In the genomic region with DNA sequence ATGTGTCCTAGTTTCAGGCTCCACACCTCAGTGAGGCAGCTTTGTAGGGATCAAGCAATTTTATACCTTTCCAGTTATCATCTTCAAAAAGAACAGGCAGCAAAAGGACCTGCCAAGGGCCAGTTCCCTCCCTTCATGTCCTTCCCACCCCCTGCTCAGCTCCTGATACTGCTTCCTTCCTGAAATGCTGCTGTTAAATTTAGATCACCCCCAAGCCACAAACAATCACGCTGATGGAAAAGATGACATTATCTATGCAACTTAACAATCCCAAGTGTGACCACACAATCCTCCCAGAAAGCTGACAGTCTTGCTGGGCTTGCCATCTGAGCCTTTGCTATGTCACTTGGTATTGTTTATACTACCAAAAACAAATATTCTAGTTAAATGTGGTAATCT, we compare ENCODE assay signal across 14 mouse cellular contexts. TPM values are rescaled to one million over a fixed set of nuclear protein-coding genes. Genes with fewer than 3 reads are reported as not detected.
DNase-seq lines count a peak whose midpoint lies in the region; ATAC-seq and TF ChIP-seq lines count a peak whose summit lies in the region.
"Had no signal": no experiment of that assay in that cellular context is flagged by ENCODE, and none has a peak within 500 bp of the region (broad histone marks: within the 10 kb centered on the region; RNA-seq: fewer than 3 reads in every experiment).

No protein-coding gene starts in this region.

- no peak for TF ChIP-seq EP300 in heart, adult 2 months (IDR thresholded peaks at IDR 0.05; ENCODE audit: insufficient read depth, low read depth, low read length)

- no peaks in the 10 kb centered on the region for H3K36me3 ChIP-seq in kidney, embryonic 16.5 days (ENCODE audit: insufficient read depth, low read length)
- H3K36me3 ChIP-seq in heart, adult 2 months (ENCODE audit: control insufficient read depth, insufficient read depth, low read length): no peaks in the 10 kb centered on the region; the same call in none of the 2 replicates
- no peaks in the 10 kb centered on the region for H3K36me3 ChIP-seq in liver, embryonic 12.5 days
- no peaks in the 10 kb centered on the region for H3K36me3 ChIP-seq in hindbrain, embryonic 11.5 days (ENCODE audit: control insufficient read depth, insufficient read depth, low read length)
- H3K36me3 ChIP-seq: hindbrain, embryonic 15.5 days; midbrain, embryonic 15.5 days had no signal

- no peaks in the 10 kb centered on the region for H3K9me3 ChIP-seq in kidney, embryonic 16.5 days (ENCODE audit: low read length)
- no peaks in the 10 kb centered on the region for H3K9me3 ChIP-seq in liver, embryonic 12.5 days (replicated peaks)
- H3K9me3 ChIP-seq in hindbrain, embryonic 11.5 days (ENCODE audit: control insufficient read depth, low read length): no peaks in the 10 kb centered on the region
- H3K9me3 ChIP-seq: hindbrain, embryonic 15.5 days; midbrain, embryonic 15.5 days had no signal

- no peak for DNase-seq in kidney, adult 11 months
- peak; percentile 28 to 42 for DNase-seq in heart, adult 2 months
- DNase-seq in hindbrain, embryonic 11.5 days (ENCODE audit: low spot score): no peak
- no peak for DNase-seq in adipocyte (ENCODE audit: low spot score)
- DNase-seq in embryo, embryonic 11 days: no peak
- DNase-seq: left cerebral cortex, postnatal 4 days; thymus, postnatal 14 days had no signal

- H3K27ac ChIP-seq in kidney, embryonic 16.5 days (ENCODE audit: low read length): peak overlapping the region; percentile 27; the same call in 1 of the 2 replicates
- peak overlapping the region; percentile 86 for H3K27ac ChIP-seq in heart, adult 2 months
- H3K27ac ChIP-seq in liver, embryonic 12.5 days: no peak overlapping the region
- peak overlapping the region; percentile 79 for H3K27ac ChIP-seq in olfactory bulb, adult 2 months (ENCODE audit: insufficient read depth, low read depth, low read length)
- no peak overlapping the region for H3K27ac ChIP-seq in hindbrain, embryonic 11.5 days (ENCODE audit: low read depth, low read length)
- H3K27ac ChIP-seq: hindbrain, embryonic 15.5 days; midbrain, embryonic 15.5 days had no signal

- peaks cover 4% of the 10 kb centered on the region for H3K79me2 ChIP-seq in heart, adult 2 months (replicated peaks; ENCODE audit: control insufficient read depth, insufficient read depth, low read length)

- TF ChIP-seq POLR2A in heart, adult 2 months (IDR thresholded peaks at IDR 0.05; ENCODE audit: insufficient read depth, low read depth, low read length): no peak
- no peak for TF ChIP-seq POLR2A in olfactory bulb, adult 2 months (IDR thresholded peaks at IDR 0.05; ENCODE audit: insufficient read depth, low read depth, low read length)

- ATAC-seq in kidney, embryonic 16.5 days (ENCODE audit: low FRiP score, low TSS enrichment): no peak
- no peak for ATAC-seq in liver, embryonic 12.5 days
- no peak for ATAC-seq in hindbrain, embryonic 11.5 days (ENCODE audit: low FRiP score)
- ATAC-seq: midbrain, embryonic 15.5 days had no signal

- H3K27me3 ChIP-seq in kidney, embryonic 16.5 days (ENCODE audit: insufficient read depth, low read length): no peaks in the 10 kb centered on the region
- no peaks in the 10 kb centered on the region for H3K27me3 ChIP-seq in heart, adult 2 months (ENCODE audit: control insufficient read depth, insufficient read depth, low read length)
- H3K27me3 ChIP-seq in liver, embryonic 12.5 days (replicated peaks): no peaks in the 10 kb centered on the region
- no peaks in the 10 kb centered on the region for H3K27me3 ChIP-seq in hindbrain, embryonic 11.5 days (ENCODE audit: control insufficient read depth, insufficient read depth, low read length)
- H3K27me3 ChIP-seq: hindbrain, embryonic 15.5 days; midbrain, embryonic 15.5 days had no signal

- H3K4me2 ChIP-seq in kidney, embryonic 16.5 days (replicated peaks; ENCODE audit: low read depth, low read length): no peak overlapping the region; the same call in 1 of the 2 replicates
- peak overlapping the region; percentile 0; the same call in 1 of the 2 replicates for H3K4me2 ChIP-seq in liver, embryonic 12.5 days
- no peak overlapping the region for H3K4me2 ChIP-seq in hindbrain, embryonic 11.5 days (replicated peaks; ENCODE audit: low read depth, low read length)
- H3K4me2 ChIP-seq: hindbrain, embryonic 15.5 days; midbrain, embryonic 15.5 days had no signal

- no peak overlapping the region for H3K4me3 ChIP-seq in kidney, embryonic 16.5 days (ENCODE audit: low read length)
- peak overlapping the region; percentile 17 for H3K4me3 ChIP-seq in heart, adult 2 months
- H3K4me3 ChIP-seq in liver, embryonic 12.5 days: no peak overlapping the region
- H3K4me3 ChIP-seq in olfactory bulb, adult 2 months (ENCODE audit: insufficient read depth, low read depth, low read length): no peak overlapping the region
- H3K4me3 ChIP-seq in hindbrain, embryonic 11.5 days (ENCODE audit: low read depth, low read length): no peak overlapping the region
- H3K4me3 ChIP-seq: hindbrain, embryonic 15.5 days; midbrain, embryonic 15.5 days had no signal

- TF ChIP-seq CTCF in heart, adult 2 months (IDR thresholded peaks at IDR 0.05): no peak
- TF ChIP-seq CTCF in olfactory bulb, adult 2 months (IDR thresholded peaks at IDR 0.05; ENCODE audit: insufficient read depth, low read depth, low read length): no peak

- no peak overlapping the region for H3K9ac ChIP-seq in kidney, embryonic 16.5 days (replicated peaks; ENCODE audit: low read length)
- H3K9ac ChIP-seq in heart, adult 2 months (ENCODE audit: low read depth, low read length): peak overlapping the region; percentile 7
- H3K9ac ChIP-seq in liver, embryonic 12.5 days: no peak overlapping the region
- H3K9ac ChIP-seq in hindbrain, embryonic 11.5 days (ENCODE audit: low read depth, low read length): no peak overlapping the region
- H3K9ac ChIP-seq: hindbrain, embryonic 15.5 days; midbrain, embryonic 15.5 days had no signal

- 88% methylated on average over 1 of the region's 1 CpGs for WGBS in kidney, embryonic 16.5 days
- 7% methylated on average over 1 of the region's 1 CpGs for WGBS in heart, adult 2 months
- 14% methylated on average over 1 of the region's 1 CpGs for WGBS in liver, embryonic 12.5 days (ENCODE audit: insufficient replicate concordance)
- WGBS in olfactory bulb, adult 2 months: 38% methylated on average over 1 of the region's 1 CpGs
- WGBS in hindbrain, embryonic 11.5 days: 79% methylated on average over 1 of the region's 1 CpGs

- H3K4me1 ChIP-seq in kidney, embryonic 16.5 days (ENCODE audit: insufficient read depth, low read length): peaks cover 15% of the 10 kb centered on the region
- peaks cover 27% of the 10 kb centered on the region for H3K4me1 ChIP-seq in heart, adult 2 months (ENCODE audit: control insufficient read depth, insufficient read depth, low read length)
- peaks cover 54% of the 10 kb centered on the region for H3K4me1 ChIP-seq in liver, embryonic 12.5 days
- H3K4me1 ChIP-seq in olfactory bulb, adult 2 months (ENCODE audit: control insufficient read depth, insufficient read depth, low read length): peaks cover 17% of the 10 kb centered on the region
- peaks cover 8% of the 10 kb centered on the region for H3K4me1 ChIP-seq in hindbrain, embryonic 11.5 days (replicated peaks; ENCODE audit: control insufficient read depth, insufficient read depth, low read length)

- intact Hi-C loops in heart, adult 2 months (cut with DNase I): no loop called here

RNA-seq across cellular contexts. Expression of a gene that starts 5.7 kb away (rescaled TPM):
- polyA plus RNA-seq in kidney, embryonic 16.5 days (2015; fragmentation: Nextera tagmentation; extraction: Ambion mirVana): 33.5 and 33.7 TPM in 2 replicates
- 10 to 100 TPM; 15.2 to 17.6 TPM for total RNA-seq in heart, adult 2 months (2021)
- polyA plus RNA-seq in heart, adult 2 months (2012; rRNA removed): 20.5 and 33.8 TPM in 2 replicates
- 9.9 and 11.8 TPM in 2 replicates for polyA plus RNA-seq in liver, embryonic 12.5 days (2016; fragmentation: Nextera tagmentation; extraction: Ambion mirVana)
- polyA plus RNA-seq in olfactory bulb, adult 2 months (2012; ENCODE audit: insufficient read depth, insufficient read length, low replicate concordance, missing spikeins): not detected in 2 replicates
- 19.1 and 19.5 TPM in 2 replicates for polyA plus RNA-seq in hindbrain, embryonic 11.5 days (2014; fragmentation: Nextera tagmentation; extraction: Ambion mirVana)

RNA-seq across cellular contexts. Expression of a gene that starts 30.9 kb away (rescaled TPM):
- polyA plus RNA-seq in kidney, embryonic 16.5 days (2015; fragmentation: Nextera tagmentation; extraction: Ambion mirVana): 85.8 and 95.9 TPM in 2 replicates
- total RNA-seq in heart, adult 2 months (2021): 10 to 100 TPM; 40.8 to 48.7 TPM
- polyA plus RNA-seq in heart, adult 2 months (2012; rRNA removed): 74.7 and 115 TPM in 2 replicates
- 161 and 171 TPM in 2 replicates for polyA plus RNA-seq in liver, embryonic 12.5 days (2016; fragmentation: Nextera tagmentation; extraction: Ambion mirVana)
- polyA plus RNA-seq in olfactory bulb, adult 2 months (2012; ENCODE audit: insufficient read depth, insufficient read length, low replicate concordance, missing spikeins): not detected in 2 replicates
- 45.4 and 47.4 TPM in 2 replicates for polyA plus RNA-seq in hindbrain, embryonic 11.5 days (2014; fragmentation: Nextera tagmentation; extraction: Ambion mirVana)

RNA-seq across cellular contexts. Expression of a gene that starts 30.9 kb away (rescaled TPM):
- polyA plus RNA-seq in kidney, embryonic 16.5 days (2015; fragmentation: Nextera tagmentation; extraction: Ambion mirVana): 1.8 and 3.7 TPM in 2 replicates
- total RNA-seq in heart, adult 2 months (2021): under 1 TPM; 0.10 to 0.30 TPM
- 0.15 and 2.8 TPM in 2 replicates for polyA plus RNA-seq in heart, adult 2 months (2012; rRNA removed)
- polyA plus RNA-seq in liver, embryonic 12.5 days (2016; fragmentation: Nextera tagmentation; extraction: Ambion mirVana): 5.0 and 7.3 TPM in 2 replicates
- not detected in 2 replicates for polyA plus RNA-seq in olfactory bulb, adult 2 months (2012; ENCODE audit: insufficient read depth, insufficient read length, low replicate concordance, missing spikeins)
- polyA plus RNA-seq in hindbrain, embryonic 11.5 days (2014; fragmentation: Nextera tagmentation; extraction: Ambion mirVana): 0.15 and 0.27 TPM in 2 replicates
- total RNA-seq: adrenal gland, adult 8-10 months; left cerebral cortex, postnatal 4 days had no signal
- polyA plus RNA-seq: embryonic facial prominence, embryonic 11.5 days had no signal

RNA-seq across cellular contexts. Expression of a gene that starts 33.2 kb away (rescaled TPM):
- 0.71 and 1.0 TPM in 2 replicates for polyA plus RNA-seq in kidney, embryonic 16.5 days (2015; fragmentation: Nextera tagmentation; extraction: Ambion mirVana)
- under 1 TPM; 0.50 to 0.82 TPM for total RNA-seq in heart, adult 2 months (2021)
- 0.29 and 0.44 TPM in 2 replicates for polyA plus RNA-seq in heart, adult 2 months (2012; rRNA removed)
- 0.83 and 0.91 TPM in 2 replicates for polyA plus RNA-seq in liver, embryonic 12.5 days (2016; fragmentation: Nextera tagmentation; extraction: Ambion mirVana)
- polyA plus RNA-seq in olfactory bulb, adult 2 months (2012; ENCODE audit: insufficient read depth, insufficient read length, low replicate concordance, missing spikeins): not detected in 2 replicates
- polyA plus RNA-seq in hindbrain, embryonic 11.5 days (2014; fragmentation: Nextera tagmentation; extraction: Ambion mirVana): 0.71 and 1.3 TPM in 2 replicates

RNA-seq across cellular contexts. Expression of a gene that starts 38.5 kb away (rescaled TPM):
- polyA plus RNA-seq in kidney, embryonic 16.5 days (2015; fragmentation: Nextera tagmentation; extraction: Ambion mirVana): 8.1 and 9.5 TPM in 2 replicates
- under 1 TPM; 0.27 to 0.37 TPM for total RNA-seq in heart, adult 2 months (2021)
- 0.44 and 0.61 TPM in 2 replicates for polyA plus RNA-seq in heart, adult 2 months (2012; rRNA removed)
- polyA plus RNA-seq in liver, embryonic 12.5 days (2016; fragmentation: Nextera tagmentation; extraction: Ambion mirVana): 0.36 and 0.49 TPM in 2 replicates
- polyA plus RNA-seq in olfactory bulb, adult 2 months (2012; ENCODE audit: insufficient read depth, insufficient read length, low replicate concordance, missing spikeins): not detected in 2 replicates
- 0.18 and 0.19 TPM in 2 replicates for polyA plus RNA-seq in hindbrain, embryonic 11.5 days (2014; fragmentation: Nextera tagmentation; extraction: Ambion mirVana)
- total RNA-seq: adrenal gland, adult 8-10 months; left cerebral cortex, postnatal 4 days had no signal

Comparison
In these comparisons a context has a peak if more than half of its experiments do, and no peak if none do; other contexts are left out.
1. H3K27ac ChIP-seq: peak in kidney, embryonic 16.5 days (single experiment), heart, adult 2 months (single experiment) and olfactory bulb, adult 2 months (single experiment); none in liver, embryonic 12.5 days (single experiment) and hindbrain, embryonic 11.5 days (single experiment).
2. DNase-seq: peak in heart, adult 2 months (2 of 2); none in kidney, adult 11 months (single experiment), hindbrain, embryonic 11.5 days (single experiment), adipocyte (single experiment) and embryo, embryonic 11 days (single experiment).
3. RNA of a gene that starts 5.7 kb away (polyA plus RNA-seq): 33.5 to 33.7 TPM in kidney, embryonic 16.5 days, 20.5 to 33.8 TPM in heart, adult 2 months, 19.1 to 19.5 TPM in hindbrain, embryonic 11.5 days and 9.9 to 11.8 TPM in liver, embryonic 12.5 days; not detected in olfactory bulb, adult 2 months; every median in the first group is over 10 times any median in the second.
4. RNA of a gene that starts 30.9 kb away (polyA plus RNA-seq): 161 to 171 TPM in liver, embryonic 12.5 days, 85.8 to 95.9 TPM in kidney, embryonic 16.5 days, 74.7 to 115 TPM in heart, adult 2 months and 45.4 to 47.4 TPM in hindbrain, embryonic 11.5 days; not detected in olfactory bulb, adult 2 months; every median in the first group is over 10 times any median in the second.